Mouse (Mus musculus) spleen, adult 2 months (tissue): ENCODE data around the gene Tspan11. TPM values are rescaled to one million over a fixed set of nuclear protein-coding genes. Genes with fewer than 3 reads are reported as not detected.

ENCODE experiments used
- DNase-seq, 2 experiments: peaks; one replicate each; pipeline versions ENCODE4 v3.0.0 to v3.0.0-alpha.2; 2012 to 2021; ENCODE audit warnings: low spot score in 2 of 2, low read depth in 1 of 2
- H3K27ac ChIP-seq: fragments of 200-500 bp; 2 replicates; pipeline ENCODE4 v1.5.1; 2012; ENCODE audit warnings: low read length, inconsistent platforms; ENCODE audit not compliant: insufficient read depth
- H3K27me3 ChIP-seq: fragments of 200-500 bp; 2 replicates; pipeline ENCODE4 v1.6.1; 2012; ENCODE audit warnings: mild to moderate bottlenecking, moderate library complexity, low read length, inconsistent platforms; ENCODE audit not compliant: control insufficient read depth, insufficient read depth
- H3K36me3 ChIP-seq: fragments of 200-500 bp; 2 replicates; pipeline ENCODE4 v1.6.1; 2012; ENCODE audit warnings: mild to moderate bottlenecking, low read length, inconsistent platforms; ENCODE audit not compliant: control insufficient read depth, insufficient read depth
- H3K4me1 ChIP-seq: fragments of 200-500 bp; 2 replicates; pipeline ENCODE4 v1.6.1; 2011; ENCODE audit warnings: inconsistent platforms; ENCODE audit not compliant: control insufficient read depth, insufficient read depth, insufficient read length
- H3K4me3 ChIP-seq: fragments of 200-500 bp; 2 replicates; pipeline ENCODE4 v1.5.1; 2011; ENCODE audit warnings: mild to moderate bottlenecking, inconsistent platforms; ENCODE audit not compliant: insufficient read depth, insufficient read length; ENCODE audit errors: extremely low read depth
- CTCF ChIP-seq: fragments of 200-500 bp; IDR thresholded peaks from 2 replicates; pipeline ENCODE4 v1.5.1; 2011; ENCODE audit warnings: mild to moderate bottlenecking, inconsistent platforms; ENCODE audit not compliant: insufficient read depth, insufficient read length, insufficient replicate concordance; ENCODE audit errors: extremely low read depth
- POLR2A ChIP-seq: fragments of 200-500 bp; IDR thresholded peaks from 2 replicates; pipeline ENCODE4 v1.6.1; 2011; ENCODE audit warnings: low read depth, low read length, inconsistent platforms
- WGBS: fragments of 180-500 bp; shearing (Covaris S2); methylation state at CpG from one replicate; pipeline ENCODE4 v1.1.7; 2018; 5-methylcytosine and 5-hydroxymethylcytosine counted together
- polyA plus RNA-seq: library from polyadenylated mRNA; depleted of rRNA; stranded (reverse); fragments of >200 nt; gene quantifications from 2 replicates; pipeline ENCODE4 v1.2.3, GENCODE M21; 2012

Gene Tspan11
- polyA plus RNA-seq, 1 experiment, result 0.36 TPM

DNA sequence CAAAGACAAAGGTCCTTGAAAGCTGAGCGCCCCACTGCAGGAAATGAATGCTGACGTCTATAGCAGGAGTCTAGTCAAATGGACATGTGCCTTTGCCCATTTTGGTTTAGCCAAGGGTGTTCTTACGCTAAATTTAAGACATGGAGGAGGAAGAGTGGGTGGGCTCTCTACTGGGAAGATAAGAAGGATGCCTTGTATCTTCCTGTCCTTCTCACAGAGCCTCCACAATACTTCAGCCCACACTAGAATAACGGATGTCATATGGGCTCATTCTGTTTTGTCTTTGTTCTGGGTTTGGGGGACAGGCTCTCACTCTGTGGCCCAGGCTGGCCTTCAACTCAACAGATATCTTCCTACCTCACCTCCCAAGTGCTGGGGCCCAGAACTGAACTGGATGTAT is 35.8 kb upstream of the Tspan11 start:
- no peak overlapping the region for H3K4me3 ChIP-seq
- no peak for DNase-seq
- WGBS, result 75% methylated on average over 4 of the region's 4 CpGs
- TF ChIP-seq CTCF (no peak), POLR2A (no peak)
- no peaks in the 10 kb centered on the region for H3K27me3 ChIP-seq
- H3K4me1 ChIP-seq, result no peaks in the 10 kb centered on the region
- H3K27ac ChIP-seq, result no peak overlapping the region
- H3K36me3 ChIP-seq, result no peaks in the 10 kb centered on the region

DNA sequence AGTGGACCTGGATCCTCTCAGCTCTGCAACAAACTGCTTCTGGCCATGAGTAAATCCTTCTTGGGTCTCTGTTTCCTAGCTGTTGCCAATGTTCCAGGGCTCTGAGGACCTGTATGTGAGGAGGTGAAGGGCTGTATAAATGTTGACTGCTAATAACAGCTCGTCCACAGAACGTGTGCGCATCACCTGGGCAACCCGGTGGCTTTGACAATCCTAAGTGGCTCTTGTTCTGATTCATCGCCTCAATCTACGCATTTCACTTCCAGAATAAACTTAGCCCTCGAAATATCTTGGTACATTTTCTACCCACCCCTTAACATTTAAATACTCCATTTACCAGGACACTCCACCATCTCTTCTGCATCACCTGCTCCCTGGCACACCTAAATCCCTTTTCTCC is 34.1 kb upstream of the Tspan11 start:
- no peaks in the 10 kb centered on the region for H3K4me1 ChIP-seq
- WGBS, result 92% methylated on average over 7 of the region's 7 CpGs
- no peaks in the 10 kb centered on the region for H3K27me3 ChIP-seq
- H3K4me3 ChIP-seq, result no peak overlapping the region
- DNase-seq, result no peak
- H3K27ac ChIP-seq, result no peak overlapping the region
- no peak for TF ChIP-seq POLR2A
- no peak for TF ChIP-seq CTCF
- no peaks in the 10 kb centered on the region for H3K36me3 ChIP-seq

- no peak for DNase-seq
- Histone ChIP-seq H3K36me3 (no peaks in the 10 kb centered on the region), H3K27ac (no peak overlapping the region), H3K27me3 (no peaks in the 10 kb centered on the region), H3K4me1 (no peaks in the 10 kb centered on the region), H3K4me3 (no peak overlapping the region)
- TF ChIP-seq POLR2A, result no peak
- no peak for TF ChIP-seq CTCF
- WGBS, result 30% methylated on average over 16 of the region's 16 CpGs
Observed at GRCm38 (mm10) chr6:127853771-127854687, 33.4 kb upstream of the Tspan11 start.

- TF ChIP-seq CTCF (no peak), POLR2A (no peak)
- no peak for DNase-seq
- Histone ChIP-seq H3K27me3 (no peaks in the 10 kb centered on the region), H3K36me3 (no peaks in the 10 kb centered on the region), H3K4me1 (no peaks in the 10 kb centered on the region), H3K27ac (no peak overlapping the region), H3K4me3 (no peak overlapping the region)
- 82% methylated on average over 2 of the region's 2 CpGs for WGBS
Observed at GRCm38 (mm10) chr6:127854688-127855013, 32.7 kb upstream of the Tspan11 start.

DNA sequence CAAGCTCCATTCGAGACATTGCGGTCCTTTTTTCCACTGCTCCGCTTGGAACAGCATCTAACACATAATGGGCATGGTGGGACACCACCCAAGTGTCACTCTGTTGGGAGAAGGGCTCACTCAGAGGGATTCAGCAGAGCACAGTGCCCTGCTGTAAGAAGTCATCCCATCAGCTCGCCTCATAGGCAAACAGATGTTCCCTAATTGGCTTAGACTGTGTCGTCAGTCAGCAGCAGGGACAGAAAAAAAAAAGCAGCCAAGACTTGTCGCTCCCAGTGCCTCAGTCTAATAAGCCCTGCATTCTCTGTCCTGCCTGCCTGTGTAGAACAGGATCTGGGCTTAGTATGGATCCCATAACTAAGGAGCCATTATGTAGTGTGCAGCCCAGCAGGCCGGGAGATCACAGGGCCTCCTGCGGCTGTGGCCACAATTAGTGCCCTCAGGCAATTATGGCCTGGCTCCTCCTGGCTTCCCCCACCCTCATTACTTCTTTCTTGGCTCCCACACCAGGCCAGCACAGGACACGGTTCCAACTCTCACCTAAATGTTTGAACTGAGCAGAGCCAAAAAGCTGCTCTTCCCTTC is 31.6 kb upstream of the Tspan11 start:
- no peak for DNase-seq
- Histone ChIP-seq H3K36me3 (no peaks in the 10 kb centered on the region), H3K27ac (no peak overlapping the region), H3K4me1 (no peaks in the 10 kb centered on the region), H3K27me3 (no peaks in the 10 kb centered on the region), H3K4me3 (no peak overlapping the region)
- TF ChIP-seq CTCF, result no peak
- 82% methylated on average over 9 of the region's 9 CpGs for WGBS

DNA sequence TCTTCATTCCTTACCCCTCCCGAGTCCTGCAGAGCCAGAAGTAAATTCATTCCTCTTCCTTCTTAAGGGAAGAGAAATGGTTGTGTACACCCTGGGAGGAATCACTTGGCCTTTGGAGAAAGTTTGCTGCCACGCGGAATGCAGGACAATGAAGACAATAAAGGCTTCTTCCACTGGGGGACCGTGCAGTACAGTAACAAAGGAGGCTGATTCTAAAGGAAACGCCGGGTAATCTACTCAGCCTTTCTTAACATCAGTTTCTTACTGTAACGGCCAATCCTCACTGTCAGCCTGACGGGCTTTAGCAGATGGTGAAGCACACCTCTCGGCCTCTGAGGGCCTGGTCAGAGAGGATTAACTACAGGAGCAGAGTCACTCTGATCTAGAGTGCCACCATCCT is 25.4 kb upstream of the Tspan11 start:
- no peaks in the 10 kb centered on the region for H3K27me3 ChIP-seq
- DNase-seq, result no peak
- no peaks in the 10 kb centered on the region for H3K36me3 ChIP-seq
- H3K27ac ChIP-seq, result no peak overlapping the region
- no peak for TF ChIP-seq CTCF
- no peak for TF ChIP-seq POLR2A
- H3K4me1 ChIP-seq, result no peaks in the 10 kb centered on the region
- 73% methylated on average over 9 of the region's 9 CpGs for WGBS
- no peak overlapping the region for H3K4me3 ChIP-seq

DNA sequence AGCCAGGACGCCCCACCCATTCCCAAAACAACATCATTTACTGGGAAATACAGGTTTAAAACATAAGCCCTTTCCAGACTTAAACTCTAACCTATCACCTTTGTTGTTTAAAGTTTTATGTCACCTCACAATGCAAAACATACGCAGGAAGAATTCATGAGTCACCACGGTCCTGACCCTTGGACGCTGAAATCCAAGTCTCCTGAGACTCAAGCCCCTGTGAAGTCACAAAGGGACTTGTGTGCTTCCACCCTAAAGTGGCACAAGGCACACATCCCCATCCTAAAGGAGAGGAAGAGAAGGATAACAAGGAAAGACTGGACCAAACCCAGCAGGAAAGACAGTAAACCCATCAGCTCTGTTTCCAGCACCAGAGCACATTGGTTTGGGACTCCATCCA is 22.0 kb upstream of the Tspan11 start:
- no peak for TF ChIP-seq CTCF
- TF ChIP-seq POLR2A, result no peak
- no peak overlapping the region for H3K4me3 ChIP-seq
- DNase-seq, result no peak
- WGBS, result 78% methylated on average over 4 of the region's 4 CpGs
- H3K27ac ChIP-seq, result no peak overlapping the region
- no peaks in the 10 kb centered on the region for H3K27me3 ChIP-seq
- H3K36me3 ChIP-seq, result no peaks in the 10 kb centered on the region
- no peaks in the 10 kb centered on the region for H3K4me1 ChIP-seq
